Mouse (Mus musculus): ENCODE data around the gene Arhgap23. TPM values are rescaled to one million over a fixed set of nuclear protein-coding genes. Genes with fewer than 3 reads are reported as not detected.

Gene Arhgap23
- polyA plus RNA-seq, 1 experiment = 27.7 TPM

- no peak overlapping the region for H3K4me3 ChIP-seq (ENCODE audit: control insufficient read depth, low read depth, low read length)
- TF ChIP-seq CTCF (IDR thresholded peaks at IDR 0.05; ENCODE audit: control insufficient read depth, insufficient read depth, insufficient replicate concordance, low read depth, low read length) = no peak
- TF ChIP-seq POLR2A (IDR thresholded peaks at IDR 0.05; ENCODE audit: control insufficient read depth, low read depth, low read length) = no peak
- H3K27me3 ChIP-seq (ENCODE audit: control insufficient read depth, insufficient read depth, low read length) = no peaks in the 10 kb centered on the region
- no peaks in the 10 kb centered on the region; the same call in 1 of the 2 replicates for H3K36me3 ChIP-seq (ENCODE audit: control insufficient read depth, insufficient read depth, low read length)
- peaks cover 19% of the 10 kb centered on the region for H3K4me1 ChIP-seq (ENCODE audit: control insufficient read depth, insufficient read depth, low read length)
- H3K27ac ChIP-seq (ENCODE audit: control insufficient read depth, insufficient read depth, low read depth, low read length) = no peak overlapping the region
Measured at GRCm38 (mm10) chr11:97424802-97425201, 9.5 kb downstream of the Arhgap23 start.

- Histone ChIP-seq H3K27me3 (ENCODE audit: control insufficient read depth, insufficient read depth, low read length) (no peaks in the 10 kb centered on the region), H3K27ac (ENCODE audit: control insufficient read depth, insufficient read depth, low read depth, low read length) (peak overlapping the region; percentile 66), H3K4me1 (ENCODE audit: control insufficient read depth, insufficient read depth, low read length) (peaks cover 20% of the 10 kb centered on the region), H3K4me3 (ENCODE audit: control insufficient read depth, low read depth, low read length) (peak overlapping the region; percentile 51), H3K36me3 (ENCODE audit: control insufficient read depth, insufficient read depth, low read length) (no peaks in the 10 kb centered on the region; the same call in 1 of the 2 replicates)
- no peak for TF ChIP-seq POLR2A (IDR thresholded peaks at IDR 0.05; ENCODE audit: control insufficient read depth, low read depth, low read length)
- no peak for TF ChIP-seq CTCF (IDR thresholded peaks at IDR 0.05; ENCODE audit: control insufficient read depth, insufficient read depth, insufficient replicate concordance, low read depth, low read length)
Measured at GRCm38 (mm10) chr11:97427794-97428725, 12.7 kb downstream of the Arhgap23 start.

- peak overlapping the region; percentile 51 for H3K4me3 ChIP-seq (ENCODE audit: control insufficient read depth, low read depth, low read length)
- H3K36me3 ChIP-seq (ENCODE audit: control insufficient read depth, insufficient read depth, low read length) = no peaks in the 10 kb centered on the region; the same call in 1 of the 2 replicates
- H3K27me3 ChIP-seq (ENCODE audit: control insufficient read depth, insufficient read depth, low read length) = no peaks in the 10 kb centered on the region
- H3K4me1 ChIP-seq (ENCODE audit: control insufficient read depth, insufficient read depth, low read length) = peaks cover 20% of the 10 kb centered on the region
- H3K27ac ChIP-seq (ENCODE audit: control insufficient read depth, insufficient read depth, low read depth, low read length) = peak overlapping the region; percentile 66
- no peak for TF ChIP-seq CTCF (IDR thresholded peaks at IDR 0.05; ENCODE audit: control insufficient read depth, insufficient read depth, insufficient replicate concordance, low read depth, low read length)
- no peak for TF ChIP-seq POLR2A (IDR thresholded peaks at IDR 0.05; ENCODE audit: control insufficient read depth, low read depth, low read length)
Measured at GRCm38 (mm10) chr11:97428726-97429077, 13.4 kb downstream of the Arhgap23 start.

DNA sequence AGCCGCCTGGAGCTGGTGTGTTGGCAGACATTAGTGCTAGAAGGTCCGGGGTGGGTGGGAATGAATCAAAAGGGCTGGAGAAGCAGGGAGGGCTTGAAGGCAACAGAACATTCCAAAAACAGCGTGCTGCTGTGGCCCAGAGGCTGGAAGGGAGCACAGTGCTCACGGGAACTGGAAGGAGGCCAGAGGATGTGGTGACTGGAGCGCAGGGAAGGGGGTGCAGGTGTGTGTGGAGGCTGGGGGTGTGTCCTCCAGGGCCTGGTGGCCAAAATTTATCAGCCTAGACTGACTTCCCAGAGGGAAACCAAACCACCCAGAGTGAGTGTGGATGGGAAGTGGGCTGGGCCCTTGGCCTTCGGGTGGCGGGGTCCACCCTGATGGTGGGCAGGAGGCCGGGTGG is 14.3 kb downstream of the Arhgap23 start:
- peaks cover 21% of the 10 kb centered on the region for H3K4me1 ChIP-seq (ENCODE audit: control insufficient read depth, insufficient read depth, low read length)
- H3K4me3 ChIP-seq (ENCODE audit: control insufficient read depth, low read depth, low read length) = no peak overlapping the region
- H3K27me3 ChIP-seq (ENCODE audit: control insufficient read depth, insufficient read depth, low read length) = no peaks in the 10 kb centered on the region
- no peak for TF ChIP-seq POLR2A (IDR thresholded peaks at IDR 0.05; ENCODE audit: control insufficient read depth, low read depth, low read length)
- TF ChIP-seq CTCF (IDR thresholded peaks at IDR 0.05; ENCODE audit: control insufficient read depth, insufficient read depth, insufficient replicate concordance, low read depth, low read length) = no peak
- no peak overlapping the region for H3K27ac ChIP-seq (ENCODE audit: control insufficient read depth, insufficient read depth, low read depth, low read length)
- H3K36me3 ChIP-seq (ENCODE audit: control insufficient read depth, insufficient read depth, low read length) = no peaks in the 10 kb centered on the region; the same call in 1 of the 2 replicates

GRCm38 (mm10) chr11:97432015-97432414 is 16.7 kb downstream of the Arhgap23 start:
- Histone ChIP-seq H3K4me1 (ENCODE audit: control insufficient read depth, insufficient read depth, low read length) (peaks cover 38% of the 10 kb centered on the region), H3K36me3 (ENCODE audit: control insufficient read depth, insufficient read depth, low read length) (no peaks in the 10 kb centered on the region), H3K27me3 (ENCODE audit: control insufficient read depth, insufficient read depth, low read length) (no peaks in the 10 kb centered on the region), H3K4me3 (ENCODE audit: control insufficient read depth, low read depth, low read length) (no peak overlapping the region), H3K27ac (ENCODE audit: control insufficient read depth, insufficient read depth, low read depth, low read length) (no peak overlapping the region)
- TF ChIP-seq CTCF (IDR thresholded peaks at IDR 0.05; ENCODE audit: control insufficient read depth, insufficient read depth, insufficient replicate concordance, low read depth, low read length) (peak; percentile 95), POLR2A (IDR thresholded peaks at IDR 0.05; ENCODE audit: control insufficient read depth, low read depth, low read length) (no peak)

DNA sequence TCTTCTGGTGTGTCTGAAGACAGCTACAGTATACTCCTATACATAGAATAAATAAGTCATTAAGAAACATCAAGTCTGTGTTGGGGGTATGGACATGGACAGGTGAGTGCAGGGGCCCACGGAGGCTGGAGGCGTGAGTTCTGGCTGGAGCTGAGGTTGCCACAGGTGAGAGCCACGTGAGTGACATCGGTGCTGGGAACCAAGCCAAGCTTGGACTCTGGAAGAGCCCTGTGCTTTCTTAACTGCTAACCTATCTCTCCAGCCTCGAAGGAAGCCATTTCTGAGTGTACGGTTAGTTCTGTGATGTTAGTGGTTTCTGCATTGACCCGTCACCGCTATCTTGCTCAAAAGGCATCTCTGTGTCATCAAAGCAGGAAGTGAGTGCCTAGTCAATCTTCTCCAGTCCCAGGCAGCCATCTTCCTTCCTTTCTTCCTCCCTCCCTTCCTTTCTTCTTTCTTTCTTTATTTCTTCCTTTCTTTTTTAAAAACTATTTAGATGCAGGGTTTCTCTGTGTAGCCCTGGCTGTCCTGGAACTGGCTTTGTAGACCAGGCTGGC is 17.7 kb downstream of the Arhgap23 start:
- Histone ChIP-seq H3K27ac (ENCODE audit: control insufficient read depth, insufficient read depth, low read depth, low read length) (no peak overlapping the region), H3K36me3 (ENCODE audit: control insufficient read depth, insufficient read depth, low read length) (no peaks in the 10 kb centered on the region), H3K4me1 (ENCODE audit: control insufficient read depth, insufficient read depth, low read length) (peaks cover 38% of the 10 kb centered on the region), H3K27me3 (ENCODE audit: control insufficient read depth, insufficient read depth, low read length) (no peaks in the 10 kb centered on the region), H3K4me3 (ENCODE audit: control insufficient read depth, low read depth, low read length) (no peak overlapping the region)
- TF ChIP-seq POLR2A (IDR thresholded peaks at IDR 0.05; ENCODE audit: control insufficient read depth, low read depth, low read length) = no peak
- no peak for TF ChIP-seq CTCF (IDR thresholded peaks at IDR 0.05; ENCODE audit: control insufficient read depth, insufficient read depth, insufficient replicate concordance, low read depth, low read length)

DNA sequence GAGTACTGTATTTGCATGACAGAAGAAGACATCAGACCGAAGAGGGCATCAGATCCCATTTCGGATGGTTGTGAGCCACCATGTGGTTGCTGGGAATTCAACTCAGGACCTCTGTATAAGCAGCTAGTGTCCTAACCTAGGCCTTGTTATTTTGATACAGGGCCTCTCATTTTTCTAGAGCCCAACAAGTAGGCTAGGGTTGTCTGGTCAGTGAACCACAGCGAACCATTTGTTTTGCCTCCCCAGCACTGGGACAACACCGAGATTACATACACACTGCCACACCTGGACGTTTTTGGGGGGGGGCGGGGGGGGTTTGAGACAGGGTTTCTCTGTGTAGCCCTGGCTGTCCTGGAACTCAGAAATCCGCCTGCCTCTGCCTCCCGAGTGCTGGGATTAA is 18.8 kb downstream of the Arhgap23 start:
- H3K27ac ChIP-seq (ENCODE audit: control insufficient read depth, insufficient read depth, low read depth, low read length) = no peak overlapping the region
- no peaks in the 10 kb centered on the region for H3K36me3 ChIP-seq (ENCODE audit: control insufficient read depth, insufficient read depth, low read length)
- peaks cover 37% of the 10 kb centered on the region for H3K4me1 ChIP-seq (ENCODE audit: control insufficient read depth, insufficient read depth, low read length)
- TF ChIP-seq CTCF (IDR thresholded peaks at IDR 0.05; ENCODE audit: control insufficient read depth, insufficient read depth, insufficient replicate concordance, low read depth, low read length) (no peak), POLR2A (IDR thresholded peaks at IDR 0.05; ENCODE audit: control insufficient read depth, low read depth, low read length) (no peak)
- H3K27me3 ChIP-seq (ENCODE audit: control insufficient read depth, insufficient read depth, low read length) = no peaks in the 10 kb centered on the region
- no peak overlapping the region for H3K4me3 ChIP-seq (ENCODE audit: control insufficient read depth, low read depth, low read length)
